Mouse (Mus musculus) megakaryocyte progenitor cell, adult 5-6 weeks (primary cell): ENCODE measurements around the gene Cfap100. TPM values are rescaled to one million over a fixed set of nuclear protein-coding genes. Genes with fewer than 3 reads are reported as not detected.

Experiments used
- ATAC-seq: replicated peaks from 2 replicates; pipeline ENCODE4 v1.8.0; 2016; ENCODE audit warnings: mild to moderate bottlenecking, moderate TSS enrichment, inconsistent platforms; ENCODE audit not compliant: poor library complexity
- total RNA-seq, 2 experiments: library from RNA; stranded (forward) in 1 of 2; stranded (reverse) in 1 of 2; fragments of 157-497, 149-512 nt in 1 of 2; fragments of 200-1000 nt in 1 of 2; gene quantifications; 2 replicates each; pipeline versions ENCODE4 v1.2.3 to v1.2.4; 2015 to 2017

Cfap100 gene
- total RNA-seq (2015) (not detected in 2 replicates), total RNA-seq (2017) (not detected in 2 replicates)

GRCm38 (mm10) chr6:90428380-90428974, at the start of gene Cfap100:
Gene Cfap100 (minus strand): TSS chr6:90428797.
- ATAC-seq = peak; percentile 83

- peak; percentile 59 for ATAC-seq
Measured at GRCm38 (mm10) chr6:90476941-90477518, 48.4 kb upstream of the Cfap100 start.

- ATAC-seq = no peak
Measured at GRCm38 (mm10) chr6:90475854-90476212, 47.2 kb upstream of the Cfap100 start.

- no peak for ATAC-seq
Measured at GRCm38 (mm10) chr6:90475176-90475853, 46.7 kb upstream of the Cfap100 start.

- no peak for ATAC-seq
Measured at GRCm38 (mm10) chr6:90474361-90474750, 45.8 kb upstream of the Cfap100 start.

- ATAC-seq = no peak
Measured at GRCm38 (mm10) chr6:90473630-90474360, 45.2 kb upstream of the Cfap100 start.

GRCm38 (mm10) chr6:90472697-90473096, 44.1 kb upstream of the Cfap100 start:
- no peak for ATAC-seq

GRCm38 (mm10) chr6:90472079-90472478, 43.5 kb upstream of the Cfap100 start:
- ATAC-seq = no peak

GRCm38 (mm10) chr6:90470947-90471541, 42.4 kb upstream of the Cfap100 start:
- no peak for ATAC-seq

- ATAC-seq = no peak
Measured at GRCm38 (mm10) chr6:90470255-90470654, 41.7 kb upstream of the Cfap100 start.

- ATAC-seq = no peak
Measured at GRCm38 (mm10) chr6:90469041-90469440, 40.4 kb upstream of the Cfap100 start.

GRCm38 (mm10) chr6:90468216-90468615, 39.6 kb upstream of the Cfap100 start:
- ATAC-seq = no peak

GRCm38 (mm10) chr6:90466847-90467410, 38.3 kb upstream of the Cfap100 start:
- no peak for ATAC-seq

- ATAC-seq = no peak
Measured at GRCm38 (mm10) chr6:90466079-90466478, 37.5 kb upstream of the Cfap100 start.

- no peak for ATAC-seq
Measured at GRCm38 (mm10) chr6:90465028-90465640, 36.5 kb upstream of the Cfap100 start.

- ATAC-seq = no peak
Measured at GRCm38 (mm10) chr6:90463890-90464421, 35.4 kb upstream of the Cfap100 start.

- peak; percentile 40 for ATAC-seq
Measured at GRCm38 (mm10) chr6:90463228-90463862, 34.7 kb upstream of the Cfap100 start.

- no peak for ATAC-seq
Measured at GRCm38 (mm10) chr6:90462841-90463227, 34.2 kb upstream of the Cfap100 start.

GRCm38 (mm10) chr6:90462181-90462706, 33.6 kb upstream of the Cfap100 start, which contains the start of gene Klf15:
Gene Klf15 (plus strand): TSS chr6:90462576.
- ATAC-seq = peak; percentile 33; the same call in 1 of the 2 replicates
